Mouse (Mus musculus): Measurements from ENCODE around the gene Sdf2.

Sdf2 gene

GRCm38 (mm10) chr11:78261380-78262352 is 16.1 kb downstream of the Sdf2 start, which contains the start of gene 2610507B11Rik:
TSS of gene 2610507B11Rik (plus strand) at chr11:78261752.
- DNase-seq (ENCODE audit: low spot score in 2 of 2): peak; percentile 85 to 91

DNA sequence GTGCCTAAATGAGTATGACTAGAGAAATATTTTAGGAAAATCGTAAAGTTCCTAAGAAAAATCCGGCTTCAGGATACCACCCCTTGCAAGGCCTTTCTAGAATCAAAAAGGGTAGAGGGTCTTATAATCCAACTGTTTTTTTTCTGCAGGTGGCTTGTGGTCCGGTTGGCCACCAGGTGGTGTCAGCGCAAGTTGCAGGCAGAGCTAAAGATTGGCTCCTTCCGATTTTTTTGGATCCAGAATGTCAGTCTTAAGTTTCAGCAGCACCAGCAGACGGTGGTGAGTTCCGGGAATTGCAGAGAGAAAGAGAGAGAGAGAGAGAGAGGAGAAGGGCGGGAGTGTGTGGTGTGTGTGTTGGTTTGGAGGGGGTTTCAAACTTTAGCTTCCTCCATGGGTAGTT is 17.0 kb downstream of the Sdf2 start:
- DNase-seq (ENCODE audit: low spot score in 2 of 2): peak; percentile 32 to 54

DNA sequence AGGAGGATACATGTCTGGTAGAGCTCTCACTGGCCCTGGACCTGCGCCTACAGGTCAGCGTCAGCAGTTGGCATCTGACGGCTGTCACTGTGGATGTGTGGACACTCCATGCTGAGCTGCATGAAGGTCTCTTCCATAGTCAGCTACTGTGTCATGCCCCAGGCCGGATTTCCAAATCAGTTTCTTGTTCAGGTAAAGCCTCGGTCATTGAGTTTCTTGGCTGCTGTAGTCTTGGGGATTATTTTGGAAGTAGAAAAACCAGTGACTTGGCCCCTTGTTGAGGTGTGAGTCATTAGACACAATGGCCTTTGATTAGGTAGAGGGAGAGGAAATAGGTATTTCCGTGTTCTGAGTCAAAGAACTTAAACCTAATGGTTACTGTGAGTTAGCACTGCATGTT is 20.0 kb downstream of the Sdf2 start:
- DNase-seq (ENCODE audit: low spot score in 2 of 2): no peak

- no peak for DNase-seq (ENCODE audit: low spot score in 2 of 2)
Observed at GRCm38 (mm10) chr11:78271986-78272385, 26.4 kb downstream of the Sdf2 start.

DNA sequence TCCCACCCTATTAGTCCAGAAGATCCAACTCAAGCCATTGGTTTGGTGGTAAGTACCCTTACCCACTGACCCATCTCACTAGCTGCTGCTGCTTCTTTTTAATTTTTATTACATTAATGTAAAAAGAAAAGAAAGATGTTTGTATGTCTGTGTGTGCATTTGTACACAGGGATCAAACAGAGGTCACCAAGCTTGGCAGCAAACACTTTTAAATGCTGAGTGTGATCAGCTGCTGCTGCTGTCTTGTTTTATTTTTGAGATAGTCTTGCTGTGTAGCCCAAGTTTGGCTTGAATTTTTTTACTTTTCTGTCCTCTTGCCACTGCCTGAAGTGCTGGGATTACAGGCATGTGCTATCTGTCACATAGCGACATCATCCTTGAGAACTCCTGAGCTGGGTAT is 30.1 kb downstream of the Sdf2 start:
- no peak for DNase-seq (ENCODE audit: low spot score in 2 of 2)

DNA sequence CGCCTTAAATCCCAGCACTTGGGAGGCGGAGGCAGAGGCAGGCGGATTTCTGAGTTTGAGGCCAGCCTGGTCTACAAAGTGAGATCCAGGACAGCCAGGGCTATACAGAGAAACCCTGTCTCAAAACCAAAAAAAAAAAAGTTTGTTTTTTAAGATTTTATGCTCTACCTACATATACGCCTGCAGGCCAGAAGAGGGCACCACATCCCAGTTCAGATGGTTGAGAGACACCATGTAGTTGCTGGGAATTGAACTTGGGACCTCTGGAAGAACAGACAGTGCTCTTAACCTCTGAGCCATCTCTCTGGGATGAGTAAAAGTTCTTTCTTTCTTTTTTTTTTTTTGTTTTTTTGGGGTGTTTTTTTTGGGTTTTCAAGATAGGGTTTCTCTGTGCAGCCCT is 30.6 kb downstream of the Sdf2 start:
- peak in 1 of 2 experiments; percentile 11 for DNase-seq (ENCODE audit: low spot score in 2 of 2)

GRCm38 (mm10) chr11:78278853-78279252 is 33.3 kb downstream of the Sdf2 start:
- no peak for DNase-seq (ENCODE audit: low spot score in 2 of 2)

DNA sequence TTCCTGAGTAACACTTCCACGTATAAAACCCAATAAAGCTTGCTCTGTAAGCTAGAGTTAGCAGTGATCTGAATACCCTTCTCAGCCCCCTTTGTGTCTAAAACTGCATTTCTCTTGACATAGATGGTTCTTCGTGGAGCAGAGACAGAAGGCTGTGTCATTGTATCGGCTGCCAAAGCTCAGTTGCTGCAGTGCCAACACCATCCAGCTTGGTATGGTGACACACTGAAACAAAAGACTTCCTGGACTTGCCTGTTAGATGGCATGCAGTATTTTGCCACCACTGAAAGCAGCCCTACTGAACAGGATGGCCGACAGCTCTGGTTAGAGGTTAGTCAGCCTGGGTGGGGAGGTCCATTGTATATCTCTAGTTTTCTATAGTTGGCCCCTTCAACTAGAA is 34.0 kb downstream of the Sdf2 start:
- no peak for DNase-seq (ENCODE audit: low spot score in 2 of 2)

GRCm38 (mm10) chr11:78289146-78289763 is 43.7 kb downstream of the Sdf2 start:
- DNase-seq (ENCODE audit: low spot score in 2 of 2): no peak

- no peak for DNase-seq (ENCODE audit: low spot score in 2 of 2)
Observed at GRCm38 (mm10) chr11:78290654-78291053, 45.1 kb downstream of the Sdf2 start, which contains the start of gene BC030499. TSS of gene BC030499 (plus strand) at chr11:78290841.

GRCm38 (mm10) chr11:78294585-78294984 is 49.0 kb downstream of the Sdf2 start:
- no peak for DNase-seq (ENCODE audit: low spot score in 2 of 2)

DNA sequence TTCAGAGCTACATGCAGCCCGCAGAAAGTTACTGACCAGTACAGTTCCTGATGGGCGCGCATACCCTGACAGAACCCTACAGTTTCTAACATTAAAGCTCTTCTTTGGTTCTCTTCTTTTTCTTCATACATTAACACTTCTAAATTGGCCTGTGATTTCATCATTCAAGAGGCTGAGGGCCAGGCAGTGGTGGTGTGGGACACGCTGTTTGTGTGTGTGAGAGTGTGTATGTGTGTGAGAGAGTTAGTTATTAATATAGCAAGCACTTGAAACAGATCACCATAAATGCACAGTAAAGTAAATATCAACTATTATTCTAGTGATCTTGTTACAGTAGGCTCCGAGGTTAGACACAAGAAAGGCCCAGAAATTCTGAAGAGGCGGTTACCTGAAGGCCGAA is 55.4 kb downstream of the Sdf2 start:
- no peak for DNase-seq (ENCODE audit: low spot score in 2 of 2)

DNA sequence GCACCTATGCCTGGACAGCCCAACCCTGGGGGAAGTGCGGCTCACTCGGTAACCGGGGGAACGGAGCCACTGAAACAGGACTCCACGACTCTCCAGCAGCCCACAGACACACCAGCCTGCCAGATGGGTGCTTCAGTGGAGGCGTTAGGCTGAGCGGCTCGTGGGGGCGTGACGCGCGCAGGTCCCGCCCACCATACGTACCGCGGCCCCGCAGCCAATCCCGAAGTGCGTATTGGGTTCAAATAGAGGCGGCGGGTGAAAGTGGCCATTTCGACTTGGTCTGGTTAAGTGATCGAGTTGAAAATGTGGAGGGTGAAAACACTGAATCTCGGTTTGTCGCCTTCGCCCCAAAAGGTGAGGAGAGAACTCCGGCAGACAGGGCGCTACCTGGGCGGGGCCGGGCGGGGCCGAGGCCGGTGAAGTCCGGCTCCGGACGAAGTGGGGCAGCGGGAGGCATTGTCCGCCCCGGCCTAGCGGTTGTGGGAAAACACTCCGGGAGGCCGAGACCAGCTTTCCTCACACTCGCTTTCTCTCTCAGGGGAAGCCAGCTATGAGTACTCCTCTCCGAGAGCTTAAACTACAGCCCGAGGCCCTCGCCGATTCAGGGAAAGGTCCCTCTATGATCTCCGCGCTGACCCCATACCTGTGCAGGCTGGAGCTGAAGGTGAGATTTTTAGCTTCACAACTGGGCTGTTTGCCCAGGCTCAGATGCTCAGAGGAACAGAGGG is 56.0 kb downstream of the Sdf2 start, which contains the start of gene Spag5:
Spag5 (plus strand) TSS at position 173 of the 728 bp plus-strand sequence.
- DNase-seq (ENCODE audit: low spot score in 2 of 2): peak; percentile 86

Measured in natural killer cell, adult 2 months (primary cell).